Mouse (Mus musculus): Measurements from ENCODE around the gene H2-Eb1. TPM values are rescaled to one million over a fixed set of nuclear protein-coding genes. Genes with fewer than 3 reads are reported as not detected.

Gene H2-Eb1
- total and polyA plus RNA-seq, 2 experiments from 2014 or later = 2.1 to 2.7 TPM

- Histone ChIP-seq H3K4me1 (ENCODE audit: insufficient read depth) (no peaks in the 10 kb centered on the region), H3K36me3 (ENCODE audit: insufficient read depth) (no peaks in the 10 kb centered on the region), H3K4me3 (ENCODE audit: low read depth, low read length) (no peak overlapping the region), H3K9ac (no peak overlapping the region), H3K4me2 (ENCODE audit: low read depth) (no peak overlapping the region), H3K27ac (ENCODE audit: low read depth, low read length) (no peak overlapping the region), H3K9me3 (ENCODE audit: low read length) (no peaks in the 10 kb centered on the region; the same call in 1 of the 2 replicates), H3K27me3 (ENCODE audit: insufficient read depth, low read length) (no peaks in the 10 kb centered on the region; the same call in 1 of the 2 replicates)
- no peak for DNase-seq
- ATAC-seq = no peak
- WGBS = 80% methylated on average over 1 of the region's 1 CpGs
- peak; percentile 7; the same call in 1 of the 2 replicates for TF ChIP-seq CTCF (IDR thresholded peaks at IDR 0.05; ENCODE audit: low read depth)
These were observed 33.6 kb upstream of the H2-Eb1 start for GRCm38 (mm10) chr17:34272102-34272501.

- no peak overlapping the region for H3K4me2 ChIP-seq (ENCODE audit: low read depth)
- H3K27me3 ChIP-seq (ENCODE audit: insufficient read depth, low read length) = no peaks in the 10 kb centered on the region
- no peaks in the 10 kb centered on the region for H3K4me1 ChIP-seq (ENCODE audit: insufficient read depth)
- H3K36me3 ChIP-seq (ENCODE audit: insufficient read depth) = no peaks in the 10 kb centered on the region
- no peak for ATAC-seq
- no peak overlapping the region for H3K9ac ChIP-seq
- H3K27ac ChIP-seq (ENCODE audit: low read depth, low read length) = no peak overlapping the region
- 89% methylated on average over 1 of the region's 1 CpGs for WGBS
- H3K9me3 ChIP-seq (ENCODE audit: low read length) = no peaks in the 10 kb centered on the region; the same call in 1 of the 2 replicates
- no peak for TF ChIP-seq CTCF (IDR thresholded peaks at IDR 0.05; ENCODE audit: low read depth)
- no peak for DNase-seq
- no peak overlapping the region for H3K4me3 ChIP-seq (ENCODE audit: low read depth, low read length)
These were observed 25.1 kb upstream of the H2-Eb1 start for GRCm38 (mm10) chr17:34280499-34281038.

GRCm38 (mm10) chr17:34281836-34282235 lies 23.8 kb upstream of the H2-Eb1 start:
- Histone ChIP-seq H3K27ac (ENCODE audit: low read depth, low read length) (no peak overlapping the region), H3K4me1 (ENCODE audit: insufficient read depth) (no peaks in the 10 kb centered on the region), H3K36me3 (ENCODE audit: insufficient read depth) (no peaks in the 10 kb centered on the region), H3K4me2 (ENCODE audit: low read depth) (no peak overlapping the region), H3K27me3 (ENCODE audit: insufficient read depth, low read length) (no peaks in the 10 kb centered on the region), H3K9ac (no peak overlapping the region), H3K9me3 (ENCODE audit: low read length) (no peaks in the 10 kb centered on the region), H3K4me3 (ENCODE audit: low read depth, low read length) (no peak overlapping the region)
- ATAC-seq (no peak), DNase-seq (no peak)
- WGBS = 82% methylated on average over 1 of the region's 1 CpGs
- no peak for TF ChIP-seq CTCF (IDR thresholded peaks at IDR 0.05; ENCODE audit: low read depth)

- Histone ChIP-seq H3K9me3 (ENCODE audit: low read length) (no peaks in the 10 kb centered on the region), H3K36me3 (ENCODE audit: insufficient read depth) (no peaks in the 10 kb centered on the region), H3K4me2 (ENCODE audit: low read depth) (no peak overlapping the region), H3K4me3 (ENCODE audit: low read depth, low read length) (no peak overlapping the region), H3K9ac (no peak overlapping the region), H3K4me1 (ENCODE audit: insufficient read depth) (no peaks in the 10 kb centered on the region), H3K27ac (ENCODE audit: low read depth, low read length) (no peak overlapping the region), H3K27me3 (ENCODE audit: insufficient read depth, low read length) (no peaks in the 10 kb centered on the region)
- DNase-seq (no peak), ATAC-seq (no peak)
- WGBS = 69% methylated on average over 4 of the region's 4 CpGs
- TF ChIP-seq CTCF (IDR thresholded peaks at IDR 0.05; ENCODE audit: low read depth) = no peak
These were observed 20.3 kb upstream of the H2-Eb1 start for GRCm38 (mm10) chr17:34285371-34285770.

GRCm38 (mm10) chr17:34285848-34286247 lies 19.8 kb upstream of the H2-Eb1 start:
- DNase-seq (no peak), ATAC-seq (no peak)
- Histone ChIP-seq H3K9me3 (ENCODE audit: low read length) (no peaks in the 10 kb centered on the region), H3K36me3 (ENCODE audit: insufficient read depth) (no peaks in the 10 kb centered on the region), H3K27ac (ENCODE audit: low read depth, low read length) (no peak overlapping the region), H3K4me2 (ENCODE audit: low read depth) (no peak overlapping the region), H3K9ac (no peak overlapping the region), H3K4me3 (ENCODE audit: low read depth, low read length) (no peak overlapping the region), H3K4me1 (ENCODE audit: insufficient read depth) (no peaks in the 10 kb centered on the region), H3K27me3 (ENCODE audit: insufficient read depth, low read length) (no peaks in the 10 kb centered on the region)
- peak; percentile 27; the same call in 1 of the 2 replicates for TF ChIP-seq CTCF (IDR thresholded peaks at IDR 0.05; ENCODE audit: low read depth)
- WGBS = 40% methylated on average over 4 of the region's 4 CpGs

- DNase-seq (no peak), ATAC-seq (no peak)
- H3K4me2 ChIP-seq (ENCODE audit: low read depth) = no peak overlapping the region
- no peaks in the 10 kb centered on the region for H3K27me3 ChIP-seq (ENCODE audit: insufficient read depth, low read length)
- H3K4me3 ChIP-seq (ENCODE audit: low read depth, low read length) = no peak overlapping the region
- no peaks in the 10 kb centered on the region for H3K9me3 ChIP-seq (ENCODE audit: low read length)
- TF ChIP-seq CTCF (IDR thresholded peaks at IDR 0.05; ENCODE audit: low read depth) = no peak
- H3K27ac ChIP-seq (ENCODE audit: low read depth, low read length) = no peak overlapping the region
- no peaks in the 10 kb centered on the region for H3K4me1 ChIP-seq (ENCODE audit: insufficient read depth)
- no peak overlapping the region for H3K9ac ChIP-seq
- 82% methylated on average over 5 of the region's 5 CpGs for WGBS
- H3K36me3 ChIP-seq (ENCODE audit: insufficient read depth) = no peaks in the 10 kb centered on the region
These were observed 19.2 kb upstream of the H2-Eb1 start for GRCm38 (mm10) chr17:34286501-34286900.

GRCm38 (mm10) chr17:34286999-34287398 lies 18.7 kb upstream of the H2-Eb1 start:
- Histone ChIP-seq H3K4me1 (ENCODE audit: insufficient read depth) (no peaks in the 10 kb centered on the region), H3K27me3 (ENCODE audit: insufficient read depth, low read length) (no peaks in the 10 kb centered on the region), H3K4me3 (ENCODE audit: low read depth, low read length) (no peak overlapping the region), H3K36me3 (ENCODE audit: insufficient read depth) (no peaks in the 10 kb centered on the region), H3K9ac (no peak overlapping the region), H3K9me3 (ENCODE audit: low read length) (no peaks in the 10 kb centered on the region), H3K27ac (ENCODE audit: low read depth, low read length) (no peak overlapping the region), H3K4me2 (ENCODE audit: low read depth) (no peak overlapping the region)
- no peak for ATAC-seq
- no peak for TF ChIP-seq CTCF (IDR thresholded peaks at IDR 0.05; ENCODE audit: low read depth)
- 70% methylated on average over 6 of the region's 6 CpGs for WGBS
- DNase-seq = no peak

Data from forebrain, postnatal 0 days (tissue).